Mouse (Mus musculus) lung, adult 2 months (tissue): ENCODE results near the gene Mrpl51. TPM values are rescaled to one million over a fixed set of nuclear protein-coding genes. Genes with fewer than 3 reads are reported as not detected.

ENCODE experiments used
- DNase-seq: peaks from one replicate; pipeline ENCODE4 v3.0.0; 2022
- H3K4me1 ChIP-seq: fragments of 200-500 bp; 2 replicates; pipeline ENCODE4 v1.6.1; 2011; ENCODE audit warnings: low read length; ENCODE audit not compliant: control insufficient read depth, insufficient read depth
- H3K4me3 ChIP-seq: fragments of 200-500 bp; replicated peaks from 2 replicates; pipeline ENCODE3; 2011; ENCODE audit warnings: low read depth, mild to moderate bottlenecking, control low read depth, low read length; ENCODE audit errors: extremely low read depth
- CTCF ChIP-seq: fragments of 200-500 bp; IDR thresholded peaks from 2 replicates; pipeline ENCODE4 v1.5.1; 2011; ENCODE audit warnings: mild to moderate bottlenecking, low read length, control low read depth; ENCODE audit not compliant: insufficient read depth
- POLR2A ChIP-seq: fragments of 200-500 bp; IDR thresholded peaks from 2 replicates; pipeline ENCODE4 v1.6.1; 2011; ENCODE audit warnings: low read depth, mild to moderate bottlenecking, control low read depth, low read length, borderline replicate concordance; ENCODE audit errors: extremely low read depth
- WGBS: fragments of 180-500 bp; shearing (Covaris S2); methylation state at CpG from one replicate; pipeline ENCODE4 v1.1.7; 2018; 5-methylcytosine and 5-hydroxymethylcytosine counted together
- polyA plus RNA-seq: library from polyadenylated mRNA; depleted of rRNA; stranded (reverse); fragments of >200 nt; gene quantifications from 2 replicates; pipeline ENCODE4 v1.2.3, GENCODE M21; 2012; rRNA removed

Gene Mrpl51
- polyA plus RNA-seq = 30.1 and 39.4 TPM in 2 replicates

DNA sequence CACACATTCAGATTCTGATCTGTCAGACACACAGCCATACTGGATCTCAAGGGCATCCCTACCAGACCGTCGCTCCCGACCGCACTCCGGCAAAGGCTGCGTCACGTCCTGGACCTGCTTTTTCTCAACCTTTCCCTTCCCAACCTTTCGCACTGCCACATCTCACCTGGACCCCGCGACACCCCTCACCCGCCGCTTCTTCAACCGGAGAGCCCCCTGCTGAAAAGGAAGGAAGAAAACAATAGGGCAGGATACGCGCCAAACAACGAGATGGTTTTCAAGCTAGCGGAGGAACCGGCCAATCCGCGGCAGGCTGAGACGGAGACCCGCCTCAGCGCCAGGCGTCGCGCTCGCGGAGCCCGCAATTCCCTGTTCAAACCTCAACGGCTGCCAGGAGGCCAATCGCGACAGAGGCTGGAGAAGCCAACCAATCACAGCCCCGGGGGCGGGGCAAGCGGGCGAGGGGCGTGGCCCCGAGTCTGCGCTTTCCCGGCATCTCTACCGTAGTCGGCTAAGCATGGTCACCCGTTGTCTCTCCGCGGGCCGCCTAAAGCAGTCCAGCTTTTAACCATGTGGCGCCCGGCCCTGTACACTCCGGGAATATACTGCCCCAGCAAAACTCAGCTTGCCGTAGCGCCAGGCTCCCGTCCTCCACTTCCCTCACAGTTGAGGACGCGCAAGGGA, at the start of gene Mrpl51, which contains the start of gene Ncapd2:
TSS of gene Mrpl51 (plus strand) at position 470 of the 684 bp plus-strand sequence.
TSS of gene Ncapd2 (minus strand) at position 370 of the 684 bp plus-strand sequence.
- Histone ChIP-seq H3K4me1 (no peaks in the 10 kb centered on the region; the same call in 1 of the 2 replicates), H3K4me3 (peak within 1 kb of the TSS; percentile 89)
- TF ChIP-seq POLR2A (peak; percentile 34; the same call in 1 of the 2 replicates), CTCF (no peak)
- under 1% methylated on average over 54 of the region's 54 CpGs for WGBS
- DNase-seq = peak; percentile 93

DNA sequence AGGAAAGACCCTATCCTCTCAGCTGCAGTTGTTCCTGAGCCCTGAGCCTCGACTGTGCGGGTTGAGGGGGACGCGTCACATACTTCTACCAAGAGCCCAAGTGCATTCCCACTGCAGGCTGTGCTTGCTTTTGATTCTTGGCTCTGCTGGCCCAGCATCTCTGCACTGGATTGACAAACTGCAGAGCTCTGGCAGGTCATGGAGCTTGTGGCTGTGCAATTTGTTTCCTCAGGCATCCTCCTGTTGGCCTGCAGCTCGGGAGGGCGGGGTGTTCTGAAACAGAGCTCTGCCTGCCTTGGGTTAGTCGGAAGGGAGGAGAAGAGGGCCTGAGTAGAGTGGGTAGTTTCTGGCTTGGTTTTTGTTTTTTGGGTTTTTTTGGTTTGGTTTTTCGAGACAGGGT, 49.2 kb upstream of the Mrpl51 start:
- Histone ChIP-seq H3K4me1 (peaks cover 4% of the 10 kb centered on the region; the same call in 1 of the 2 replicates), H3K4me3 (no peak overlapping the region)
- no peak for DNase-seq
- TF ChIP-seq POLR2A (no peak), CTCF (no peak)
- WGBS = 88% methylated on average over 8 of the region's 8 CpGs

DNA sequence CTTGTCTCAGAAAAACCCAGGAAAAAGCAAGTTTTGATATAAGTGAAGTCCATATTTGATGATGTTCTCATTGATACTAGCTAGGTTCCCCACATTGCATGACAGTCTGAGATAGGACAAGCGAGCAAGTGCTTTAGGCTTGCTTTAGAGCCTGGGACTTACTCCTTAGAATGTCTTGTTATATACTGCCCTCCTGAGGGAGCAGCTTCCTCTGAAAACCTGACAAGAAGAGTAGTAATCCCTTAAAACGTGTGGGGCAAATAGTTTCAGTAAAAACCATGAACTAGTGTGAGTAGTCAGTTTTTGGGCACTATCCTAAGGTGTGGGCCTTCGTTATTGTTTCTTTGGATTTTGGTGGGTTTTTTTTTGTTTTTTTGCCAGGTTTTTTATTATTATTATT, 48.5 kb upstream of the Mrpl51 start:
- Histone ChIP-seq H3K4me1 (peaks cover 7% of the 10 kb centered on the region), H3K4me3 (no peak overlapping the region)
- 72% methylated on average over 3 of the region's 3 CpGs for WGBS
- DNase-seq = no peak
- TF ChIP-seq CTCF (no peak), POLR2A (no peak)

DNA sequence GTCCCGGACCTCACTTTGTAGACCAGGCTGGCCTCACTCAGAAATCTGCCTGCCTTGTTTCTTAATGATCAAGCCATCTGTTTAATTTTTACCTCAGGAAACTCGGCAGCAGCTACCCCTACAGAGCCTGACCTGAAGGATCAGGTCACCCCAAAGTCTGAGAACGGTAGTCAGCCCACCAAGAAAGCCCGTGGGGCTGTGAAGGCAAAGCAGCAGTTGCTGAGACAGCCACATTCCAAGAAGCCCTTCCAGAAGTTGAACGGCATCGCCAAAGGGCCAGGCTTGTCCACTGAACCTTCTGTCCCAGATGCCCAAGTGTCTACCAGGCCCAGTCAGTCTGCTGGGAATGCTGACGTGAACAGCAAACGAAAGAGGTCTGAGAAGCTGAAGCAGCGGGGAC, 47.7 kb upstream of the Mrpl51 start:
- TF ChIP-seq POLR2A (no peak), CTCF (no peak)
- DNase-seq = no peak
- no peak overlapping the region for H3K4me3 ChIP-seq
- WGBS = 77% methylated on average over 9 of the region's 9 CpGs
- H3K4me1 ChIP-seq = peaks cover 14% of the 10 kb centered on the region

DNA sequence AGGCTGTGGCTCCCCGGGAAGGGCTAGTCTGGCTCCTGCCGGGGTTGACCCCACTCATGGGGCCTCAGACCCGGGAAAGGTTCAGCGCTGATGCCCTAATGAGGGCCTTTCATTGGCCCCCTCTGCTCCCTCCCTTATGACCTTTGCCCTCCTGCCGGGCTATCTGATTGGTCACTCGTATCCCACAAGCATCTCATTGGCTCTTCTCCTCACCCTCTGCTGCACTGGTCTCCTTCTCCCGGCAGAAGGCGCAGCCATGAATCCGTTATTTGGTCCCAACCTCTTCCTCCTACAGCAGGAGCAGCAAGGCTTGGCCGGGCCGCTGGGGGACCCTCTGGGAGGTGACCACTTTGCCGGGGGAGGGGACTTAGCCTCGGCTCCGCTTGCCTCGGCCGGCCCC, 46.6 kb upstream of the Mrpl51 start, which contains the start of gene Iffo1:
TSS of gene Iffo1 (plus strand) at position 241 of the 400 bp plus-strand sequence.
- TF ChIP-seq POLR2A (peak; percentile 75; the same call in 1 of the 2 replicates), CTCF (peak; percentile 52)
- H3K4me3 ChIP-seq = peak within 1 kb of the TSS; percentile 85
- H3K4me1 ChIP-seq = peaks cover 21% of the 10 kb centered on the region
- WGBS = 2% methylated on average over 16 of the region's 16 CpGs
- DNase-seq = peak; percentile 76

DNA sequence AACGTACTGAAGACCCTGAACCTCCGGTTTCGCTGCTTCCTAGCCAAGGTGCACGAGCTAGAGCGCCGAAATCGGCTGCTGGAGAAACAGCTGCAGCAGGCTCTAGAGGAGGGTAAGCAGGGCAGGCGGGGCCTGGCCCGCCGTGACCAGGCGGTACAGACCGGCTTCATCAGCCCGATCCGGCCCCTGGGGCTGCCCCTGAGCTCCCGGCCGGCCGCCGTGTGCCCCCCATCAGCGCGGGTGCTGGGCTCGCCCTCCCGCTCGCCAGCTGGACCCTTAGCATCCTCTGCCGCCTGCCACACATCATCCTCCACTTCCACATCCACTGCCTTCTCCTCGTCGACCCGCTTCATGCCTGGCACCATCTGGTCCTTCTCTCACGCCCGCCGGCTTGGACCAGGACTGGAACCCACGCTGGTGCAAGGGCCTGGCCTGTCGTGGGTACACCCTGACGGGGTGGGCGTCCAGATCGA, 46.1 kb upstream of the Mrpl51 start:
- no peak for DNase-seq
- no peak for TF ChIP-seq POLR2A
- WGBS = 3% methylated on average over 35 of the region's 35 CpGs

DNA sequence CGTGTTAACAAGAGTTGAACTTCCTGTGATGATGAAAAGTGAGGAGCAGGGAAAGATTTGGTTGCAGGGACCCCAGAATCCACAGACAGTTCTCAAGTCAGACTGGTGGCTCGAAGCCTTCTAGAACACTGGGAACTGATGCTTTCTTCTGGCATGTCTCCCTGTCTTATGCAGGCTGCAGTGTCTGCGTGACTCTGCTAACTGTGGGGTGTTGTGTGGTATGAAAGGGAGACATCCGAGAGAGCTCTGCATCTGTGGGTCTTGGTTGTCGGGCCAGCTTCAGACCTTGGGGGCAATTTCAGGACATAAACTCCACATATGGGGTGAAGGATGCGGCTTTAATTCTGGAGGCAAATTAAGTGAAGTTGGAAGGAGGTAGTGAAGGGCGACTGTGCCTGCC, 45.5 kb upstream of the Mrpl51 start:
- WGBS = 56% methylated on average over 7 of the region's 7 CpGs
- Histone ChIP-seq H3K4me3 (no peak overlapping the region), H3K4me1 (peaks cover 21% of the 10 kb centered on the region)
- TF ChIP-seq POLR2A = no peak
- no peak for TF ChIP-seq CTCF
- DNase-seq = no peak

More for the DNA sequence above, 46.1 kb upstream of the Mrpl51 start:
- peak overlapping the region; percentile 85 for H3K4me3 ChIP-seq
- peaks cover 21% of the 10 kb centered on the region for H3K4me1 ChIP-seq

DNA sequence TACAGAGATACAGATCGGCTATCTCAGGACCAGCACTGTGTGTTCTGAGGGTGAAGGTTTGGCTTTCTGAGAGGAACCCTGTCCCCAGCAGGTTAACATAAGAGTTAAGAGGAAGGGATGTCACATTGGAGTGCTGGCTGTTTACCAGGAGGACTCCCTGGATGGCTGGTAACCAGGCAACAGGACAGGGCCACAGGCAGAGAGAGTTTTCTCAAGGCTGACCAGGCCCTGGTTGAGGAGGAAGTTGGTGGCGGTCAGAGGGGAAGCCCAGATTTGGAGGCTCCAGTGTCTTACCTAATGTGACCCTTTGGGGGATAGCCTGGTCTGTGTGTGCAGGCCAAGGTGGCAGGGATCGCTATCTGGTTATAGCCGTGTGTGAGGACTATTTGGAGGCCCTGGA, 44.8 kb upstream of the Mrpl51 start:
- WGBS = 54% methylated on average over 4 of the region's 4 CpGs
- no peak for TF ChIP-seq CTCF
- TF ChIP-seq POLR2A = no peak
- DNase-seq = no peak
- Histone ChIP-seq H3K4me1 (peaks cover 21% of the 10 kb centered on the region), H3K4me3 (no peak overlapping the region)

DNA sequence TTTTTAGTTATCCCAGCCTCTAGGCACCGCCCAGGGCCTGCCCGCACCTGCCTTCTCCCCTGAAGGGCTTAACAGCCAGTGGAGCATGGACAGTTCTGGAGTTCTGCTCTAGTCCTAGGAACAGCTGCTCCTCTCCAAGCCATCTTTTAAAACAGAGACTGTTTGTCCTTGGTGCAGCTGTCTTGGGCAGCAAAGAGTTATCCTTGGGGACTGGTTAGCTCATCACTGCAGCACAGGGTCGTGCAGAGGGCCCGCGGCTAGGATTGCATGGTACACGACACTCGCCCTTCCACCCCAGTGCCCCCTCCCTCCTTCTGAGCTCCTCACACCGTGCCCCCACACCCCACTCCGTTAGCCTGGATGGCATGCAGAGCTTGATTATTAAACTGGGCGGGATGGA, 44.3 kb upstream of the Mrpl51 start:
- Histone ChIP-seq H3K4me1 (peaks cover 21% of the 10 kb centered on the region), H3K4me3 (no peak overlapping the region)
- WGBS = 67% methylated on average over 10 of the region's 10 CpGs
- DNase-seq = no peak
- no peak for TF ChIP-seq CTCF
- TF ChIP-seq POLR2A = no peak
